Mouse (Mus musculus) hindbrain, postnatal 0 days (tissue): ENCODE data around the gene Elmsan1. TPM values are rescaled to one million over a fixed set of nuclear protein-coding genes. Genes with fewer than 3 reads are reported as not detected.

ENCODE experiments used
- ATAC-seq: fragments of 200-750 bp; cut with Nextera tagmentation; 2 replicates; pipeline ENCODE4 v1.8.0; 2017; ENCODE audit warnings: mild to moderate bottlenecking, moderate TSS enrichment, moderate library complexity
- DNase-seq: peaks from one replicate; pipeline ENCODE4 v3.0.0-alpha.2; 2015; ENCODE audit warnings: low spot score
- H3K27ac ChIP-seq: fragments of 300-500 bp; sonication (generic); 2 replicates; pipeline ENCODE4 v1.5.1; 2014; ENCODE audit warnings: mild to moderate bottlenecking
- H3K27me3 ChIP-seq: fragments of 300-500 bp; sonication (generic); 2 replicates; pipeline ENCODE4 v1.6.1; 2014; ENCODE audit warnings: low read length, mixed read lengths; ENCODE audit not compliant: insufficient read depth
- H3K36me3 ChIP-seq: fragments of 300-500 bp; sonication (generic); 2 replicates; pipeline ENCODE4 v1.6.1; 2014; ENCODE audit warnings: low read length, mixed read lengths; ENCODE audit not compliant: insufficient read depth
- H3K4me1 ChIP-seq: fragments of 300-500 bp; sonication (generic); 2 replicates; pipeline ENCODE4 v1.6.1; 2014; ENCODE audit warnings: antibody characterized with exemption, low read length, mixed read lengths; ENCODE audit not compliant: insufficient read depth
- H3K4me2 ChIP-seq: fragments of 300-500 bp; sonication (generic); 2 replicates; pipeline ENCODE4 v1.6.1; 2014; ENCODE audit warnings: low read depth, mild to moderate bottlenecking, low read length, moderate library complexity, mixed read lengths
- H3K4me3 ChIP-seq: fragments of 300-500 bp; sonication (generic); 2 replicates; pipeline ENCODE4 v1.5.1; 2014; ENCODE audit warnings: low read length
- H3K9ac ChIP-seq: fragments of 300-500 bp; sonication (generic); replicated peaks from 2 replicates; pipeline ENCODE4 v1.6.1; 2014; ENCODE audit warnings: mild to moderate bottlenecking, low read length, moderate library complexity, mixed read lengths
- H3K9me3 ChIP-seq: fragments of 300-500 bp; sonication (generic); 2 replicates; pipeline ENCODE4 v1.6.1; 2016; ENCODE audit warnings: low read length, mixed read lengths
- CTCF ChIP-seq: IDR thresholded peaks from 2 replicates; pipeline ENCODE4 v1.5.1; 2016; ENCODE audit warnings: antibody characterized with exemption, control low read depth, low read depth
- WGBS: fragments of 180-500 bp; shearing (Covaris S2); extraction: QIAGEN DNeasy Blood & Tissue Kit; methylation state at CpG from one replicate; pipeline ENCODE4 v1.1.7; 2014; 5-methylcytosine and 5-hydroxymethylcytosine counted together
- polyA plus RNA-seq: library from polyadenylated mRNA; unstranded; fragments of >200 nt; fragmentation: Nextera tagmentation; extraction: Ambion mirVana; gene quantifications from 2 replicates; pipeline ENCODE4 v1.2.1, GENCODE M21; 2015
- total RNA-seq: library from RNA; depleted of rRNA; stranded (reverse); fragments of >200 nt; gene quantifications from 2 replicates; pipeline ENCODE4 v1.2.3, GENCODE M21; 2014

Gene Elmsan1
- total and polyA plus RNA-seq, 2 experiments from 2014 or later, result 3.0 to 9.3 TPM

DNA sequence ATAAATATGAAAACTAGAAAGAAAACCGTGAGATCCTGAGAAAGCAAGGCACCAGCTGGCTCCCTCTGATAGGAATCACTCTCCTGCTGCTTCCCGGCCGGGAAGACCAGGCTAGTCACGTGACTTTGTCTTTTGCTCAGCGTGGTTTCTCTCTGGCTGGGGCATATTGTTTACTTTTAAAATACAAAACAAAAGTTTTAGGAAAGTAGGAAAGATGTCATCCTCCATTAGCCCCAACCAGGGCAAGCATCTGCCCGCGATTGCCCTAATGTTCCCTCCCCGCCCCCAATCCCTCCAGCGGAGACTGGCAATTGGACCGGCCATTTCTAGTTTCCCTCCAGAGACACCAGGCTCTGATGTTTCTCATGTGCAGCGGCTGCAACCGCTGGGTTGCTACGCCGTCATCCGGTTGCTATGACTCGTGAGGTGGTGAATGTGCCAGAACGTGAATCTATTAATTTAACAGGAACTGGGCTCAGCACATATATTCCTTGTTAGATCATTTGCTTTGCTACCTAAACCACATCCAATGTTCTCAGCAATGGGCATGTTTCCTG is 3.8 kb upstream of the Elmsan1 start:
- no peaks in the 10 kb centered on the region for H3K9me3 ChIP-seq
- ATAC-seq (peak; percentile 70), DNase-seq (peak; percentile 69)
- H3K9ac ChIP-seq, result 0 out of 2 replicates have a peak overlapping the region, but pooled peaks have one; percentile 24
- no peak overlapping the region for H3K27ac ChIP-seq
- H3K27me3 ChIP-seq, result no peaks in the 10 kb centered on the region
- peaks cover 8% of the 10 kb centered on the region for H3K4me1 ChIP-seq
- H3K4me3 ChIP-seq, result peak overlapping the region; percentile 23
- under 1% methylated on average over 17 of the region's 17 CpGs for WGBS
- H3K36me3 ChIP-seq, result no peaks in the 10 kb centered on the region
- peak overlapping the region; percentile 58 for H3K4me2 ChIP-seq
- no peak for TF ChIP-seq CTCF

DNA sequence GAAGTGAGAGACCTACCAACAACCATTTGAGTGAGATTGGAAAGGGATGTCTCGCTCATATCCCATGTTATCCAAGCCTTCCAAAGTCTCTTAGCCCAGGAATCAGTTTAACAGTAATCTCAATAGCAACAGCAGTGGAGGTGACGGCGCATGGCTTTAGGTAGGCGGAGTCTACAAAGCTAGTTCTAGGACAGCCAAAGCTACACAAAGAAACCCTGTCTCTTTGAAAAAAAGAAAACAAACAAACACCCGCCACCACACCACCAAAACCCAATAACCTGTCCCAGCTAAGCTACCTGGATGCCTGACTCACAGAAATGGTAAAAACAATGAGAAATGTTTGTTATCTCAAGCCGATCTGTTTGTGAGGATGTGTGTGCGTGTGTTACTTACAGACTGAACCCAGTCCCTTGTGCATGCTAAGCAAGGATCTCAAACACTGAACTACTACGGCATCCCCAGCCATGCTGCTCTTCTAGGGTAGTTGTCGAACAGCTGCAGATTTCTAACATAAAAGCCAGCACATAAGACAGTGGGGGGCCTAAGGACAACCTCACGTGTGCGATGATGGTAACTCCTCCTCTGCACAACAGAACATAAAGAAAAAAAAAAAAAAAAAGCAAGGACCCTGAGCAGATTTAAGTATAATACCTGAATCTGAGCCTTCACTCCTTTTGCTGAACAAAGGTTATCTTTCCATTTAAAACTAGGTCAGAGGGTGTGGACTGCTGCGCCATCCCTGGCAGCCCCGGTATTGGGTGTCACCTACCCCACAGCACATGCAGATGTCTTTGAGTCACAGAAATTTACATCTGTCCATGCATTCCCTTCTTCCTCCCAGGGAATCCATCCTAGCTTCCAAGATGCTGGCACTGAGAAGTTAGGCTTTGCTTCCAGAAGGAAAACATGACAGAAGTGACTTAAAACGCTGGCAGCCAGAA is 2.5 kb upstream of the Elmsan1 start:
- no peak for ATAC-seq
- no peak overlapping the region for H3K9ac ChIP-seq
- H3K4me3 ChIP-seq, result no peak overlapping the region
- no peaks in the 10 kb centered on the region for H3K9me3 ChIP-seq
- no peak for TF ChIP-seq CTCF
- H3K4me1 ChIP-seq, result peaks cover 8% of the 10 kb centered on the region
- H3K27ac ChIP-seq, result no peak overlapping the region
- no peaks in the 10 kb centered on the region for H3K36me3 ChIP-seq
- DNase-seq, result no peak
- WGBS, result 78% methylated on average over 14 of the region's 14 CpGs
- H3K27me3 ChIP-seq, result no peaks in the 10 kb centered on the region
- H3K4me2 ChIP-seq, result no peak overlapping the region

DNA sequence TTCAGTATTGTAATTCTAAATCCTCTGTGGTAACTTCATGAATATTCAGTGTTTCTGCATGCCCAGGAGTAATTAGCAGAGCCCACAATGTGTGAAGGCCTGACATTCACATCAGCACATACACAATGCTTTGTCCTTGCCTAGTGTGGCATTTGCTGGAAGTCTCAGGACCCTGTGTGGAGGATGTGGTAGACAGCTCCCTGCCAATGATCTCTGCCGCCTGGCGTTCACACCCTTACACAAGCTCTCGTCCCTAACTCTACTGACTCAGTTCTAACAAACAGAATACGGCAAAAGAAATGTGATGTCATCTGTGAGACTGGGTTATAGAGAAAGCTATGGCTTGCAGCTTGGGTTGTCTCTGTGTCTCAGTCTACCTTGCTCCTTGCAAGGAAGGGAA is 1.8 kb upstream of the Elmsan1 start:
- Histone ChIP-seq H3K27ac (no peak overlapping the region), H3K9ac (no peak overlapping the region), H3K4me2 (no peak overlapping the region), H3K4me3 (no peak overlapping the region), H3K36me3 (no peaks in the 10 kb centered on the region), H3K27me3 (no peaks in the 10 kb centered on the region), H3K4me1 (peaks cover 8% of the 10 kb centered on the region), H3K9me3 (no peaks in the 10 kb centered on the region)
- DNase-seq (no peak), ATAC-seq (no peak)
- WGBS, result 36% methylated on average over 4 of the region's 4 CpGs
- TF ChIP-seq CTCF, result no peak

DNA sequence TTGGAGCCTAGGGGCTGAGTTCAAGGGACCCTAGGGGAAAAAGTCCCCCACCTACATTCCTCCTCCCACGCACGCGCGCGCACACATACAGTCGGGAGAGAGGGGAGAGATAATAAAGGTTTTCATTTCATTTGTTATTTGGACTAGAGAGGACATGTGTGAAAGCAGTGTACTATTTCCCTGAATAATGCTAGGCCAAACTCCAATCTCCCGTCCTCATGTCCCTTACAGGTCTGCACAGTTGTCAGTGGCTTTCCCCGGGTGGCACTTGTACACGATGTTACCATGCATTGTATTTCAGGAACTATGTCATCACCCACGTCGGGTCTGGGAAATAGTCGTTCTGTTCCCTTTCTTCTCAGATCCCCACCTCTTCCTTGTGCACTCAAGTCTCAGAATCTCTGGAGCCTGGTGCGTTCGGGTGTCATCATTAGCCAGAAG is 460 bp upstream of the Elmsan1 start:
- peaks cover 8% of the 10 kb centered on the region for H3K4me1 ChIP-seq
- no peak for DNase-seq
- 4% methylated on average over 14 of the region's 14 CpGs for WGBS

DNA sequence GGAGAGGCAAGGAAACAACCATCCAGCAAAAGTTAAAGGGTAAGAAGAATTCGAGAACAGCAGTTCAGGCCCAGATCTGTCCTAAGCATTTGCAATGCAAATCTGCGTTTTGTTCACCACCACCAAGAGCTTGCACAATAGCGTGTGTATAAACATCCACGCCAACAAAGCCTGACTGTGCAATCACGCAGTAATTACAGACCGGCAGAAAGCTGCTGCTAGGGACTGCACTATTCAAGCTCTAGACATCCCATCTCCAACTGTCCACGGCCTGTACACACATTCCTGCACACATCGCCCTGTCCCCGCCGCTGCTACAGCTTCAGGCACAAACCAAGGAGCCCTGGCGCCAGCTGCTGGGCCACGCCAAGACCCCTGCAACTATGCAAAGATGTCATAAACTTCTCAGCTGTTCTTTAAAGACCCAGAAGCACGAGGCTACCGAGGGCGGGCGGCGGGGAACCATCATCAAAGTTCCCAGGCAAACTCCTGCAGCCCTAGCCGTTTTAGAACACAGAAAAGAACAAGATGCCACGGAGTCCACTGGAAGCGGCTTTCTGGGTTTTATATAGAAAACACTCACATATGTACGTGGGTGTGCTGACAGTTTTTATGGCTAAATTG is 1.1 kb downstream of the Elmsan1 start:
- no peaks in the 10 kb centered on the region for H3K36me3 ChIP-seq
- peak overlapping the region; percentile 79 for H3K4me3 ChIP-seq
- H3K9ac ChIP-seq, result peak overlapping the region; percentile 75; the same call in 1 of the 2 replicates
- peak overlapping the region; percentile 52; the same call in 1 of the 2 replicates for H3K27ac ChIP-seq
- DNase-seq, result peak; percentile 61
- no peaks in the 10 kb centered on the region for H3K9me3 ChIP-seq
- H3K4me1 ChIP-seq, result peaks cover 8% of the 10 kb centered on the region
- 8% methylated on average over 21 of the region's 21 CpGs for WGBS
- ATAC-seq, result peak; percentile 85
- no peaks in the 10 kb centered on the region for H3K27me3 ChIP-seq
- peak overlapping the region; percentile 97 for H3K4me2 ChIP-seq
- TF ChIP-seq CTCF, result no peak

More for the DNA sequence above, 460 bp upstream of the Elmsan1 start:
- Histone ChIP-seq H3K27me3 (no peaks in the 10 kb centered on the region), H3K9ac (peak overlapping the region; percentile 75), H3K27ac (peak overlapping the region; percentile 52), H3K4me3 (peak overlapping the region; percentile 79), H3K4me2 (peak overlapping the region; percentile 97), H3K9me3 (no peaks in the 10 kb centered on the region), H3K36me3 (no peaks in the 10 kb centered on the region)
- TF ChIP-seq CTCF, result no peak
- no peak for ATAC-seq

DNA sequence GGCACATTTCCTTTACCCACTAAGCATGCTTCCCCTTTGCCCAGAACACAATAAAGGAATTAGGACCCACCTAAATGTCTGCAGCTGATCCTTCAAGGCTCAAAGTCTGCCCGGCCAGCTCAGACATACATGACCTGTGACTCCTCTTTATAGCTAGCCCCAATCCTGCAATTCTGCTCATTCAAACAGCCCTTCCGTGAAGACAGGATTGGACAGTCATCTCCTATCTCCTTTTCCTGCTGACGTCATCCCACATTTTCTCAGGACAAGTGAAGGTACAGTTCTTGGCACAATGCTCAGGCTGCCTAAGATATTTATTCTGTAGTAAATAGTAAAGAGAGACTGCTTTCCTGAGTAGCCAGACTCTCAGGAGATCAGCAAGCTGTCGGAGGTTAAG is 1.6 kb downstream of the Elmsan1 start:
- peak overlapping the region; percentile 97; the same call in 1 of the 2 replicates for H3K4me2 ChIP-seq
- H3K27ac ChIP-seq, result no peak overlapping the region
- peaks cover 3% of the 10 kb centered on the region for H3K4me1 ChIP-seq
- no peak overlapping the region for H3K9ac ChIP-seq
- H3K27me3 ChIP-seq, result no peaks in the 10 kb centered on the region
- WGBS, result 34% methylated on average over 4 of the region's 4 CpGs
- ATAC-seq (no peak), DNase-seq (no peak)
- no peaks in the 10 kb centered on the region for H3K36me3 ChIP-seq
- no peak for TF ChIP-seq CTCF
- no peaks in the 10 kb centered on the region for H3K9me3 ChIP-seq
- no peak overlapping the region; the same call in 1 of the 2 replicates for H3K4me3 ChIP-seq
